Mouse (Mus musculus): ENCODE results near the gene Ccdc115. TPM values are rescaled to one million over a fixed set of nuclear protein-coding genes. Genes with fewer than 3 reads are reported as not detected.

Ccdc115 gene
- polyA plus RNA-seq, 1 experiment = 17.1 TPM

DNA sequence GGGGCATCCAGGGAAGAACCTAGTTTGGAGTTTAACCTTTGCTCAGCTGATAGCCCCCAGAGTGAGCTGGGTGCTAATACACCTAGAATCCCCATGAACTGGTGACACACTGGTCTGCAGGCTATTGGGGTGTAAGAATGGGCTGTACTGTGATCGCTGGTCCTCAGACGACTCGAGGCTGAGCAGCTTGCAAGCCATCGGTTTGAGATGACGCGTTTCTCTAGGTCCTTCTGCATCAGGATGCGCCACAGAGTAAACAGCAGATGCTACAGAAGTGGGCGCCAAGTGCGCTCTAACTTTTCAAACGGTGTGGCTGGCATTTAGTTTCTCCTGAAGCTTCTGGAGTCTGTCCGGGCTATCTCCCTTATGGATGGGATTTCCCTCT lies 50.6 kb downstream of the Ccdc115 start:
- no peaks in the 10 kb centered on the region for H3K27me3 ChIP-seq (ENCODE audit: control insufficient read depth, insufficient read depth, insufficient read length)
- no peak overlapping the region for H3ac ChIP-seq (ENCODE audit: control insufficient read depth, insufficient read length)
- no peaks in the 10 kb centered on the region for H3K36me3 ChIP-seq (ENCODE audit: control insufficient read depth, insufficient read depth)
- TF ChIP-seq SRF (IDR thresholded peaks at IDR 0.05; ENCODE audit: control insufficient read depth, insufficient read length, low read depth) = no peak
- no peak for TF ChIP-seq USF1 (IDR thresholded peaks at IDR 0.05; ENCODE audit: low read depth)
- TF ChIP-seq REST (IDR thresholded peaks at IDR 0.05; ENCODE audit: insufficient read depth, insufficient read length) = no peak
- TF ChIP-seq E2F4 (IDR thresholded peaks at IDR 0.05; ENCODE audit: insufficient read depth) = no peak
- TF ChIP-seq MYOG (IDR thresholded peaks at IDR 0.05; ENCODE audit: control insufficient read depth in 1 of 3, insufficient read depth in 1 of 3, insufficient read length in 2 of 3, low read depth in 2 of 3) = no peak
- TF ChIP-seq MYOD1 (IDR thresholded peaks at IDR 0.05; ENCODE audit: control insufficient read depth in 1 of 3, insufficient read length in 2 of 3, low read depth in 2 of 3) = no peak
- no peak for TF ChIP-seq TCF3 (IDR thresholded peaks at IDR 0.05; ENCODE audit: insufficient read length, low read depth)
- H3K4me3 ChIP-seq = no peak overlapping the region
- peak overlapping the region; percentile 6 for H3K4me2 ChIP-seq (ENCODE audit: low read depth)
- no peaks in the 10 kb centered on the region for H3K79me2 ChIP-seq (ENCODE audit: control insufficient read depth, insufficient read depth)

DNA sequence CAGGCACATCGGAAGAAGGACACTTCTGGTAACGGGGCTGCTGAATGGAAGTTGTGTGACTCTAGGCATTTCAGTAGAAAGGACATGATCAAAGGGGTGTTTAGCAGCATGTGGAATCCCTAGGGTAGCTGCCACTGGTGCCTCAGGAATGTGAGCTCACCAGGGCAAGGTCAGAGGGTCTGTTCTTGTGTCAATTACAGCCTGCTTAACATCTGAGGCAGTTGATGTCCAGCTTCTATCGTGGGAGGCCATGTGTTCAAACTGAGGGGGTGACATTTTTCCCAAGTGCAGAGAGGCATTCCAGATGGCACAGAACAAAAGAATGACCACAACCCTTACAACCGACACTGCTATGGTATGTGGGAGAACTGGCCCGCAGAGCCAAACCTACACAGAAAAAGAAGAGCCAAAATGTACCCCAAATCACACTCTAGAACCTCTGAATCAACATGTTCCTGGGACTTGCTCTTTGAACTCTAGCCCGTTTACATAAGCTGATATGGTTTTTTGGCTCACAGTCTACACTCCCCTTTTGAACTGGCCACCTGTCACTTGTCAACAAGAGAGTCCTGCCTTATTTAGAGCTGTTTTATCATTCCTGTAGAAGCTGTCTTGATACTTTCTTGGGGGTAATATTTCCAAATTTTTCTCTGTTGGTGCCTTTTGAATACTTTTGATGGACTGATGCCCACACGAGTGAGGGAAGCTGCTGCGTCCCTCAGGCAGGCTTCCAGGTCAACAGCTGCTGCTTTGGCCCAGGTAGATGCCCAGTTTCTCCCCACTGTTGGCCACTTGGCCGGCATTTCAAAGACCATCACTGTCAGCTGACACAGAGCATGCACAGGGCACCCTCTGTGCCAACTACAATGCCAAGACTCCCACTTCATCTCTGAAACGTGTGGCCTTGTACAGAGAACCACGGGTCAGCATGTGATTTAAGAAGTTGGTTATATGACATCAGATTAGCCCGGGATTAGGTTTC lies 51.8 kb downstream of the Ccdc115 start:
- H3K36me3 ChIP-seq (ENCODE audit: control insufficient read depth, insufficient read depth) = no peaks in the 10 kb centered on the region
- no peak overlapping the region for H3K4me3 ChIP-seq
- no peaks in the 10 kb centered on the region for H3K79me2 ChIP-seq (ENCODE audit: control insufficient read depth, insufficient read depth)
- no peaks in the 10 kb centered on the region for H3K27me3 ChIP-seq (ENCODE audit: control insufficient read depth, insufficient read depth, insufficient read length)
- no peak overlapping the region for H3ac ChIP-seq (ENCODE audit: control insufficient read depth, insufficient read length)
- no peak overlapping the region for H3K4me2 ChIP-seq (ENCODE audit: low read depth)
- TF ChIP-seq MYOD1 (IDR thresholded peaks at IDR 0.05; ENCODE audit: control insufficient read depth in 1 of 3, insufficient read length in 2 of 3, low read depth in 2 of 3) (peak in 2 of 3 experiments; percentile 8 to 64), REST (IDR thresholded peaks at IDR 0.05; ENCODE audit: insufficient read depth, insufficient read length) (no peak), MAX (IDR thresholded peaks at IDR 0.05; ENCODE audit: low read depth) (no peak), SRF (IDR thresholded peaks at IDR 0.05; ENCODE audit: control insufficient read depth, insufficient read length, low read depth) (no peak), MYOG (IDR thresholded peaks at IDR 0.05; ENCODE audit: control insufficient read depth in 1 of 3, insufficient read depth in 1 of 3, insufficient read length in 2 of 3, low read depth in 2 of 3) (peak in 1 of 3 experiments; percentile 60), CEBPB (IDR thresholded peaks at IDR 0.05; ENCODE audit: insufficient read depth, poor library complexity, severe bottlenecking) (no peak), TCF3 (IDR thresholded peaks at IDR 0.05; ENCODE audit: insufficient read length, low read depth) (no peak), USF1 (IDR thresholded peaks at IDR 0.05; ENCODE audit: low read depth) (no peak), POLR2A (IDR thresholded peaks at IDR 0.05; ENCODE audit: insufficient read length, low read depth) (no peak), POLR2AphosphoS2 (IDR thresholded peaks at IDR 0.05; ENCODE audit: insufficient read length, low read depth) (no peak), E2F4 (IDR thresholded peaks at IDR 0.05; ENCODE audit: insufficient read depth) (no peak), TCF12 (IDR thresholded peaks at IDR 0.05; ENCODE audit: insufficient read depth, poor library complexity, severe bottlenecking) (no peak)

Other genes with a start within 250 kb of the Ccdc115 start
- 40.7 TPM for gene Imp4, start 179 bp upstream of the Ccdc115 start, polyA plus RNA-seq (2012; fragmentation: generic; extraction: Trizol)
- 0.05 TPM for gene Ptpn18, start 20.1 kb upstream of the Ccdc115 start, polyA plus RNA-seq (2012; fragmentation: generic; extraction: Trizol)
- gene Prss39, start 58.7 kb upstream of the Ccdc115 start, polyA plus RNA-seq (2012; fragmentation: generic; extraction: Trizol) = not detected
- not detected for gene Cfc1, start 96.0 kb upstream of the Ccdc115 start, polyA plus RNA-seq (2012; fragmentation: generic; extraction: Trizol)
- gene Prss40, start 121.3 kb upstream of the Ccdc115 start, polyA plus RNA-seq (2012; fragmentation: generic; extraction: Trizol) = not detected
- gene Amer3, start 140.0 kb upstream of the Ccdc115 start, polyA plus RNA-seq (2012; fragmentation: generic; extraction: Trizol) = not detected

All from myocyte (in vitro differentiated cells).